Mouse (Mus musculus) embryonic stem cell, embryonic (primary cell): ENCODE data around the gene Jmjd1c.

Source experiments
- CTCF ChIA-PET, 4 experiments: fragments of 300-600 bp in 2 of 4; fragments of 350-600 bp in 2 of 4; sonication (Branson Sonifier 250); formaldehyde crosslinking; loops; one replicate each; lab custom pipeline; 2022; ENCODE audit warnings: inconsistent platforms in 2 of 4; lab: Charles Lee
- POLR2A ChIA-PET, 4 experiments: fragments of 300-600 bp in 2 of 4; fragments of 350-600 bp in 2 of 4; sonication (Branson Sonifier 250); formaldehyde crosslinking; loops; one replicate each; lab custom pipeline; 2022; ENCODE audit warnings: antibody characterized with exemption in 4 of 4, inconsistent platforms in 1 of 4; lab: Charles Lee

The Jmjd1c gene

GRCm38 (mm10) chr10:67108096-67108495 lies 12.2 kb downstream of the Jmjd1c start:
- POLR2A ChIA-PET: interaction anchor here (0.6 to 16.6 kb wide), 33 partner anchors 7 to 196 kb away, joined by 3 to 354 read pairs (median 4); partner anchors contain the start of genes Jmjd1c (in 2 of the 4) and Reep3 (in 2 of the 4)
- CTCF ChIA-PET: interaction anchor here in 1 of 4 experiments (0.6 kb wide), 1 partner anchor 82 kb away, joined by 3 read pairs; no protein-coding TSS in a partner anchor

- CTCF ChIA-PET: no interaction called here
- POLR2A ChIA-PET: interaction anchor here in 3 of 4 experiments (0.7 to 16.6 kb wide), 9 partner anchors 8 to 106 kb away, joined by 3 to 354 read pairs (median 33); partner anchors contain the start of genes Jmjd1c (in 2 of the 3) and Reep3 (in 2 of the 3)
These were observed 13.7 kb downstream of the Jmjd1c start for GRCm38 (mm10) chr10:67109635-67110034.

DNA sequence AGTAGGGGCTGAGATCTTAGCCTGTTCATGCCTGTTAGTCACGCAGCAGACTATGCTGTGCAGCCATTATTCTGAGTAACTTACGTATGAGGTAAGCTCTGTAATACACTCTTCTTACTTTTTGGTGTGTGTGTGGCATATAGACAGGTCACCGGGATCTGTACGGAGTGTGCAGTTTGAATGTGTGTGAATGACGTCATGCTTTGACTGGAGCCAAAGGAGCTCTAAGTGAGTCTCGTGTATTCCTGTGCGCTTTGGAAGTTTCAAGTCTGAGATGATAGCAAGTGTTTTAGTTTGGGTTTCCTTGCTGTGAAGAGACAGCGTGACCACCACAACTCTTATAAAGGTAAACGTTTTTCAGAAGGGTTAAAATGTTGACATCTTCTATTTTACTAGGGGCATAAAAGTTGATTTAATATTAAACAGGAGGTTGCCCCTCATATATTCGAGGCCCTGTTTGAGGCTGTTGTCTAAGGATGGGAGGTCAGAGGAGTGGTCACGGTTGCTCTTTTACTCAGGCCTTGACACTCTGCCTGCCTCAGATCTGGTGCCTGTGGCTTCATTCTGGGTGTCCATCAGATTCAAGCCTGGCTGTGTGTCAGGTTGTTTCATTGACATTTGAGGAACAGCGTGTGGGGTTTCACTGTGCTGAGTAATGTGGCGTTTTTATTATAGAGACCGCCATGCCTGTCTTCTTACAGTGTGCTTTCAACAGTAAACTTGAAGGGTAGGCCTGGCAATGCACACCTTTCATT lies 15.3 kb downstream of the Jmjd1c start:
- CTCF ChIA-PET: interaction anchor here in 1 of 4 experiments (1.7 kb wide), 1 partner anchor 11 kb away, joined by 4 read pairs; no protein-coding TSS in a partner anchor

GRCm38 (mm10) chr10:67111799-67112177 lies 15.9 kb downstream of the Jmjd1c start:
- ChIA-PET CTCF (interaction anchor here in 2 of 4 experiments (0.6 to 0.7 kb wide), 2 partner anchors 11 to 87 kb away, joined by 3 to 8 read pairs; no protein-coding TSS in a partner anchor), POLR2A (interaction anchor here in 2 of 4 experiments (0.5 to 16.6 kb wide), 9 partner anchors 9 to 1165 kb away, joined by 3 to 207 read pairs (median 3); partner anchors contain the start of genes Jmjd1c (in 1 of the 2) and Reep3 (in 1 of the 2))

More for the DNA sequence above, 15.3 kb downstream of the Jmjd1c start:
- POLR2A ChIA-PET: interaction anchor here in 3 of 4 experiments (0.6 to 16.6 kb wide), 11 partner anchors 10 to 195 kb away, joined by 3 to 207 read pairs (median 3); partner anchors contain the start of genes Jmjd1c (in 2 of the 3) and Reep3 (in 2 of the 3)

DNA sequence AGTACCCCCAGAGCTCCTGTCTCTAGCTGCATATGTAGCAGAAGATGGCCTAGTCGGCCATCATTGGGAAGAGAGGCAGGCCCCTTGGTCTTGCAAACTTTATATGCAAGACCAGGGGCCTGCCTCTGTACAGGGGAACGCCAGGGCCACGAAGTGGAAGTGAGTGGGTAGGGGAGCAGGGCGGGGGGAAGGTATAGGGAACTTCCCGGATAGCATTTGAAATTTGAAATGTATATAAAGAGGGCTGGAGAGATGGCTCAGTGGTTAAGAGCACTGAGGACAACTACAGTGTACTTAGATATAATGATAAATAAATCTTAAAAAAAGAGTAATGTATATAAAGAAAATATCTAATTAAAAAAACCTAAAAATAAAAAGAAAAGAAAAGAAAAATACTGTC lies 17.0 kb downstream of the Jmjd1c start:
- CTCF ChIA-PET: interaction anchor here in 2 of 4 experiments (0.6 kb wide), 2 partner anchors 69 to 181 kb away, joined by 3 read pairs; no protein-coding TSS in a partner anchor
- POLR2A ChIA-PET: interaction anchor here in 3 of 4 experiments (0.8 to 16.6 kb wide), 14 partner anchors 8 to 192 kb away, joined by 3 to 207 read pairs (median 5); partner anchors contain the start of genes Jmjd1c (in 2 of the 3) and Reep3 (in 1 of the 3)

DNA sequence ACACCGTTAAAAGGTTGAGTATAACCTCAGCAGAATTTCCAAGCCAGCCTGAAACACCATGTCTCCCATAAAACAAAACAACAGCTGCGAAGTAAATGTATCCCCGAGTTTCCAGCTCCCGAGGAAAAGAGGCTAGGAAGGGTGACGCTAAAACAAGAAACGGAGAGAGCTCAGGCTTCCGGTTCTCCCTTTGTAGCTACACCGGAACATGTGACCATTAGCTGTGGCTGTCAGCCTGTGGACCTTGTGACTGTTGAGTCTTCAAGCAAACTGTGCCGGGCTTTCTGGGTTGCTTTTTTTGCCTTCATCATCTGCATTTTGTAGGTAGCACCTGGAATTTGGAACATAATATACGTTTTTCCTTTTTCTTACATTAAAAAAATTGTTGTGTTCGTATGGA lies 17.9 kb downstream of the Jmjd1c start:
- ChIA-PET POLR2A (interaction anchor here (0.7 to 16.6 kb wide), 26 partner anchors 9 to 202 kb away, joined by 3 to 207 read pairs (median 4); partner anchors contain the start of genes Jmjd1c (in 2 of the 4) and Reep3 (in 1 of the 4)), CTCF (interaction anchor here in 3 of 4 experiments (0.6 to 0.7 kb wide), 3 partner anchors 12 to 180 kb away, joined by 3 to 6 read pairs (median 3); no protein-coding TSS in a partner anchor)

- ChIA-PET POLR2A (interaction anchor here (0.5 to 16.6 kb wide), 20 partner anchors 7 to 275 kb away, joined by 3 to 207 read pairs (median 6); partner anchors contain the start of genes Jmjd1c (in 1 of the 4) and Reep3 (in 1 of the 4)), CTCF (interaction anchor here in 1 of 4 experiments (0.6 kb wide), 1 partner anchor 9 kb away, joined by 6 read pairs; no protein-coding TSS in a partner anchor)
These were observed 19.2 kb downstream of the Jmjd1c start for GRCm38 (mm10) chr10:67115115-67115514.

GRCm38 (mm10) chr10:67115666-67116091 lies 19.8 kb downstream of the Jmjd1c start:
- CTCF ChIA-PET: interaction anchor here in 2 of 4 experiments (0.7 to 1.4 kb wide), 2 partner anchors 11 to 16 kb away, joined by 4 to 7 read pairs; no protein-coding TSS in a partner anchor

GRCm38 (mm10) chr10:67116251-67116650 lies 20.3 kb downstream of the Jmjd1c start:
- POLR2A ChIA-PET: interaction anchor here (0.6 to 16.6 kb wide), 21 partner anchors 8 to 206 kb away, joined by 3 to 207 read pairs (median 4); partner anchors contain the start of genes Jmjd1c (in 1 of the 4) and Reep3 (in 1 of the 4)
- CTCF ChIA-PET: interaction anchor here in 3 of 4 experiments (0.7 to 1.4 kb wide), 4 partner anchors 10 to 99 kb away, joined by 4 to 7 read pairs (median 4); no protein-coding TSS in a partner anchor

More at GRCm38 (mm10) chr10:67115666-67116091, 19.8 kb downstream of the Jmjd1c start:
- POLR2A ChIA-PET: interaction anchor here (0.5 to 16.6 kb wide), 22 partner anchors 8 to 237 kb away, joined by 3 to 207 read pairs (median 4); partner anchors contain the start of genes Jmjd1c (in 1 of the 4) and Reep3 (in 1 of the 4)

- CTCF ChIA-PET: interaction anchor here in 1 of 4 experiments (0.6 to 0.9 kb wide), 2 partner anchors 104 to 208 kb away, joined by 4 to 5 read pairs; no protein-coding TSS in a partner anchor
- POLR2A ChIA-PET: interaction anchor here (0.5 to 16.6 kb wide), 29 partner anchors 8 to 203 kb away, joined by 3 to 207 read pairs (median 5); partner anchors contain the start of genes Jmjd1c (in 1 of the 4) and Reep3 (in 1 of the 4)
These were observed 23.4 kb downstream of the Jmjd1c start for GRCm38 (mm10) chr10:67119291-67119690.

GRCm38 (mm10) chr10:67120180-67120579 lies 24.3 kb downstream of the Jmjd1c start:
- CTCF ChIA-PET: interaction anchor here in 1 of 4 experiments (0.6 kb wide), 1 partner anchor 104 kb away, joined by 4 read pairs; no protein-coding TSS in a partner anchor

DNA sequence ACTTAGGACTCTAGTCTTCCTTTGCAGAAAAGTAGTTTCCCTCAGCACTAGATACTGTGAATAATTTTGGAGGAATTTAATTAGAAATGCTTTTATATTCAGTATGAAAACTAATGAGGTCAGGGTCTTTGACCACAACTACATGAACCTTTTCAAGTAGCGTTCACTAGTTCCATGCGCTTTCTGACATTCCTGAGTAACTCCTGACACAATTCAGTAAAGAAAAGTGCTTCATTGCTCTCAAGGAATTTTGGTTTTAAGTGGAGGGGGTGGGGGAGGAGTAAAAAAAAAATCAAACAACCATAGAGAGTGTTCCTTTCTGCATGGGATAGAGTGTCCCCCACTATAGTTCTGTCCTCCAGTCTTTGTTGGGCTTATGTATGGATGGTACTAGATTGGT lies 24.7 kb downstream of the Jmjd1c start:
- CTCF ChIA-PET: no interaction called here
- POLR2A ChIA-PET: interaction anchor here in 3 of 4 experiments (0.8 to 16.6 kb wide), 5 partner anchors 9 to 22 kb away, joined by 3 to 207 read pairs (median 3); partner anchors contain the start of genes Jmjd1c (in 1 of the 3) and Reep3 (in 1 of the 3)

More at GRCm38 (mm10) chr10:67120180-67120579, 24.3 kb downstream of the Jmjd1c start:
- POLR2A ChIA-PET: interaction anchor here in 3 of 4 experiments (0.6 to 16.6 kb wide), 13 partner anchors 7 to 199 kb away, joined by 3 to 207 read pairs (median 9); partner anchors contain the start of genes Jmjd1c (in 1 of the 3) and Reep3 (in 1 of the 3)

GRCm38 (mm10) chr10:67123756-67124155 lies 27.8 kb downstream of the Jmjd1c start:
- ChIA-PET POLR2A (interaction anchor here in 1 of 4 experiments (1.0 to 2.4 kb wide), 6 partner anchors 10 to 30 kb away, joined by 3 to 7 read pairs (median 3); no protein-coding TSS in a partner anchor), CTCF (interaction anchor here in 1 of 4 experiments (0.6 kb wide), 1 partner anchor 9 kb away, joined by 6 read pairs; no protein-coding TSS in a partner anchor)

- POLR2A ChIA-PET: interaction anchor here in 1 of 4 experiments (1.0 to 1.3 kb wide), 3 partner anchors 19 to 29 kb away, joined by 3 read pairs; no protein-coding TSS in a partner anchor
- CTCF ChIA-PET: no interaction called here
These were observed 28.2 kb downstream of the Jmjd1c start for GRCm38 (mm10) chr10:67124156-67124555.

DNA sequence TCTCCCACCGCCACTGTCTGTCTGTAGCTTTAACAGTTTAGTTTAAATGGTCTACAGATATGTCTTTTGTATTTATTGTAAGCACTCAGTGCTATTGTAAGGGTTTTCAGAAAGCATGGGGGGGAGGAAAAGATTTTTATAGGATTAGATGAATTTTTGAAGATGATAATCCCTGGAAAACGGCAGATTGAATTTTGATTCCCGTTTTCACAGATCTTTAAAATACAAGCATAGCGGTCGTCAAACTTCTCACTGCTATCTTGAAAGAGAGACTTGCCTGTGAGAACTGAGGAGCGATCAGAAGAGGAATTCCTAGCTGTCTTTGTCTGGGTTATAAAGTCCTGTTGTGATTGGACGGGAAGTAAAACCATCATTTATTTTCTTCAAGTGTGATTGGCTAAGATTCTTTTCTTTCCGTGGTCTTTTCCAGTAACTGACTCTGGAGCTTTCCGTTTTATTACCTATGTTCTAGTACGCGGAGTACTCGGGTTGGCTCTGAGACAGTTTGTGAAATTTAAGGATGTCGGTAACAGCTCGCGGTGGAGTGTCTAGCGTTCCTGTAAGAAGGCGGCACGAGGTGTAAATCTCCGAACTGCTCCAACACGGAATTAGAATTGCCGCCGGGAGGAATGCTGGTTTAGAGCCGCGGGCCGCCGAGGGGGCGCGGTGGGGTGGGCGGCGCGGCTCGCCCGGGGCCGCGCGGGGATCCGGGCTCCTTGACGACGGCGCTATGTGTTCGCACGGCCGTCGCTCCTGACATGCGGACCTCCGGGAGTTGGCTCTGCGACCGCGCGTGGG lies 30.3 kb downstream of the Jmjd1c start:
- CTCF ChIA-PET: interaction anchor here (0.5 to 0.9 kb wide), 5 partner anchors 10 to 1014 kb away, joined by 3 to 4 read pairs (median 4); no protein-coding TSS in a partner anchor
- POLR2A ChIA-PET: interaction anchor here (0.6 to 2.4 kb wide), 40 partner anchors 7 to 214 kb away, joined by 3 to 12 read pairs (median 4); partner anchors contain the start of genes Reep3 (in 2 of the 4) and Jmjd1c (in 1 of the 4)
